Mouse (Mus musculus): ENCODE data around the gene Atxn1.

Gene Atxn1

GRCm38 (mm10) chr13:45636435-45636834 lies 328.4 kb downstream of the Atxn1 start:
- DNase-seq (ENCODE audit: low read depth in 1 of 2, low spot score in 2 of 2) = no peak

GRCm38 (mm10) chr13:45633918-45634317 lies 330.9 kb downstream of the Atxn1 start:
- DNase-seq (ENCODE audit: low read depth in 1 of 2, low spot score in 2 of 2) = no peak

- DNase-seq (ENCODE audit: low read depth in 1 of 2, low spot score in 2 of 2) = no peak
Observed at GRCm38 (mm10) chr13:45632133-45632532, 332.7 kb downstream of the Atxn1 start.

- no peak for DNase-seq (ENCODE audit: low read depth in 1 of 2, low spot score in 2 of 2)
Observed at GRCm38 (mm10) chr13:45630518-45631290, 334.1 kb downstream of the Atxn1 start.

- DNase-seq (ENCODE audit: low read depth in 1 of 2, low spot score in 2 of 2) = no peak
Observed at GRCm38 (mm10) chr13:45629750-45630149, 335.1 kb downstream of the Atxn1 start.

- no peak for DNase-seq (ENCODE audit: low read depth in 1 of 2, low spot score in 2 of 2)
Observed at GRCm38 (mm10) chr13:45628341-45628740, 336.5 kb downstream of the Atxn1 start.

- no peak for DNase-seq (ENCODE audit: low read depth in 1 of 2, low spot score in 2 of 2)
Observed at GRCm38 (mm10) chr13:45627206-45627751, 337.5 kb downstream of the Atxn1 start.

- no peak for DNase-seq (ENCODE audit: low read depth in 1 of 2, low spot score in 2 of 2)
Observed at GRCm38 (mm10) chr13:45625740-45626139, 339.1 kb downstream of the Atxn1 start.

GRCm38 (mm10) chr13:45623846-45624245 lies 341.0 kb downstream of the Atxn1 start:
- no peak for DNase-seq (ENCODE audit: low read depth in 1 of 2, low spot score in 2 of 2)

GRCm38 (mm10) chr13:45622871-45623546 lies 341.8 kb downstream of the Atxn1 start:
- no peak for DNase-seq (ENCODE audit: low read depth in 1 of 2, low spot score in 2 of 2)

GRCm38 (mm10) chr13:45620687-45621086 lies 344.1 kb downstream of the Atxn1 start:
- DNase-seq (ENCODE audit: low read depth in 1 of 2, low spot score in 2 of 2) = no peak

- DNase-seq (ENCODE audit: low read depth in 1 of 2, low spot score in 2 of 2) = no peak
Observed at GRCm38 (mm10) chr13:45620281-45620680, 344.5 kb downstream of the Atxn1 start.

- DNase-seq (ENCODE audit: low read depth in 1 of 2, low spot score in 2 of 2) = no peak
Observed at GRCm38 (mm10) chr13:45617988-45618387, 346.8 kb downstream of the Atxn1 start.

GRCm38 (mm10) chr13:45614762-45615161 lies 350.0 kb downstream of the Atxn1 start:
- no peak for DNase-seq (ENCODE audit: low read depth in 1 of 2, low spot score in 2 of 2)

GRCm38 (mm10) chr13:45613346-45613745 lies 351.5 kb downstream of the Atxn1 start:
- DNase-seq (ENCODE audit: low read depth in 1 of 2, low spot score in 2 of 2) = no peak

- DNase-seq (ENCODE audit: low read depth in 1 of 2, low spot score in 2 of 2) = no peak
Observed at GRCm38 (mm10) chr13:45611554-45611953, 353.3 kb downstream of the Atxn1 start.

- no peak for DNase-seq (ENCODE audit: low read depth in 1 of 2, low spot score in 2 of 2)
Observed at GRCm38 (mm10) chr13:45609461-45609860, 355.3 kb downstream of the Atxn1 start.

- no peak for DNase-seq (ENCODE audit: low read depth in 1 of 2, low spot score in 2 of 2)
Observed at GRCm38 (mm10) chr13:45608593-45608992, 356.2 kb downstream of the Atxn1 start.

- no peak for DNase-seq (ENCODE audit: low read depth in 1 of 2, low spot score in 2 of 2)
Observed at GRCm38 (mm10) chr13:45607946-45608345, 356.9 kb downstream of the Atxn1 start.

GRCm38 (mm10) chr13:45603636-45604035 lies 361.2 kb downstream of the Atxn1 start:
- no peak for DNase-seq (ENCODE audit: low read depth in 1 of 2, low spot score in 2 of 2)

GRCm38 (mm10) chr13:45600443-45600842 lies 364.4 kb downstream of the Atxn1 start:
- DNase-seq (ENCODE audit: low read depth in 1 of 2, low spot score in 2 of 2) = no peak

- no peak for DNase-seq (ENCODE audit: low read depth in 1 of 2, low spot score in 2 of 2)
Observed at GRCm38 (mm10) chr13:45599831-45600230, 365.0 kb downstream of the Atxn1 start.

All from monocyte, adult 2 months (primary cell).